Mouse (Mus musculus) ES-E14 (cell line): Measurements from ENCODE around the gene Tfip11. TPM values are rescaled to one million over a fixed set of nuclear protein-coding genes. Genes with fewer than 3 reads are reported as not detected.

Experiments
- DNase-seq: peaks from one replicate; pipeline ENCODE4 v3.0.0-alpha.2; 2013; ENCODE audit warnings: low read depth, low spot score
- H3K27ac ChIP-seq: 2 replicates; pipeline ENCODE4 v1.5.1; 2012; ENCODE audit warnings: low read depth, mild to moderate bottlenecking, low read length, moderate library complexity, mixed read lengths; ENCODE audit not compliant: poor library complexity, insufficient read depth, severe bottlenecking
- H3K36me3 ChIP-seq: 2 replicates; pipeline ENCODE4 v1.6.1; 2012; ENCODE audit warnings: mild to moderate bottlenecking, low read length, moderate library complexity, mixed read lengths; ENCODE audit not compliant: control insufficient read depth, poor library complexity, insufficient read depth, severe bottlenecking
- H3K4me1 ChIP-seq, 2 experiments: fragments of 150-350 bp in 1 of 2; sonication (generic) in 1 of 2; 2 replicates each; pipeline ENCODE4 v1.6.1; 2012; ENCODE audit warnings: low read length in 2 of 2, mild to moderate bottlenecking in 1 of 2, mixed read lengths in 1 of 2; ENCODE audit not compliant: control insufficient read depth in 2 of 2, insufficient read depth in 2 of 2, poor library complexity in 1 of 2
- H3K4me3 ChIP-seq, 2 experiments: fragments of 150-350 bp in 1 of 2; sonication (generic) in 1 of 2; 2 replicates each; pipeline ENCODE4 v1.5.1; 2012; ENCODE audit warnings: low read length in 2 of 2, low read depth in 1 of 2, mild to moderate bottlenecking in 1 of 2, mixed read lengths in 1 of 2; ENCODE audit not compliant: insufficient read depth in 1 of 2, poor library complexity in 1 of 2, severe bottlenecking in 1 of 2
- H3K9ac ChIP-seq: 2 replicates; pipeline ENCODE4 v1.6.1; 2012; ENCODE audit warnings: low read depth, mild to moderate bottlenecking, low read length, mixed read lengths; ENCODE audit not compliant: poor library complexity, insufficient read depth, severe bottlenecking
- H3K9me3 ChIP-seq: fragments of 150-350 bp; sonication (generic); 2 replicates; pipeline ENCODE4 v1.6.1; 2012; ENCODE audit warnings: low read depth, mild to moderate bottlenecking, low read length; ENCODE audit not compliant: control insufficient read depth, insufficient read depth
- CHD2 ChIP-seq: IDR thresholded peaks from 2 replicates; pipeline ENCODE4 v1.6.1; 2014; ENCODE audit warnings: mild to moderate bottlenecking, low read depth, low read length, inconsistent platforms
- HCFC1 ChIP-seq: IDR thresholded peaks from 2 replicates; pipeline ENCODE4 v1.6.1; 2012; ENCODE audit warnings: low read length, inconsistent platforms, borderline replicate concordance; ENCODE audit not compliant: insufficient read depth
- MAFK ChIP-seq: IDR thresholded peaks from 2 replicates; pipeline ENCODE4 v1.6.1; 2014; ENCODE audit warnings: mild to moderate bottlenecking, low read depth, low read length, inconsistent platforms; ENCODE audit not compliant: insufficient read depth
- ZC3H11A ChIP-seq: IDR thresholded peaks from 2 replicates; pipeline ENCODE4 v1.6.1; 2012; ENCODE audit warnings: low read depth, mild to moderate bottlenecking, inconsistent platforms, low read length, borderline replicate concordance
- ZNF384 ChIP-seq: IDR thresholded peaks from 2 replicates; pipeline ENCODE4 v1.6.1; 2012; ENCODE audit warnings: low read depth, low read length, inconsistent platforms
- in situ Hi-C, 2 experiments: fragments of 600-800 bp; cut with MboI; formaldehyde crosslinking; loops; one replicate each; pipeline ENCODE4 v1.15.1; 2025; ENCODE audit warnings: low sequenced_read_pairs in 2 of 2, inconsistent platforms in 1 of 2; ENCODE audit not compliant: unreplicated experiment in 2 of 2
- total RNA-seq: library from RNA; depleted of rRNA; stranded (reverse); fragments of 300-350 nt; gene quantifications from 2 replicates; pipeline ENCODE4 v1.2.3, GENCODE M21; 2012

The Tfip11 gene
- total RNA-seq, 1 experiment = 38.9 TPM

- H3K27ac ChIP-seq = no peak overlapping the region
These were observed 30.6 kb upstream of the Tfip11 start for GRCm38 (mm10) chr5:112295564-112295963.

GRCm38 (mm10) chr5:112296404-112297181 is 29.6 kb upstream of the Tfip11 start:
- TF ChIP-seq MAFK (no peak), HCFC1 (no peak), CHD2 (no peak), ZNF384 (no peak), ZC3H11A (no peak)
- no peaks in the 10 kb centered on the region for H3K9me3 ChIP-seq
- peaks cover 8 to 43% of the 10 kb centered on the region in 2 experiments for H3K4me1 ChIP-seq
- H3K9ac ChIP-seq = no peak overlapping the region
- no peak for DNase-seq
- H3K27ac ChIP-seq = no peak overlapping the region
- in situ Hi-C loops = no loop called here
- 0 out of 2 replicates have a peak, but pooled peaks cover 2% of the 10 kb centered on the region for H3K36me3 ChIP-seq
- H3K4me3 ChIP-seq = no peak overlapping the region

More at GRCm38 (mm10) chr5:112295564-112295963, 30.6 kb upstream of the Tfip11 start:
- in situ Hi-C loops = no loop called here
- no peak for DNase-seq
- Histone ChIP-seq H3K9me3 (no peaks in the 10 kb centered on the region), H3K4me1 (peaks cover 8 to 54% of the 10 kb centered on the region in 2 experiments), H3K36me3 (0 out of 2 replicates have a peak, but pooled peaks cover 2% of the 10 kb centered on the region), H3K4me3 (no peak overlapping the region), H3K9ac (no peak overlapping the region)
- TF ChIP-seq CHD2 = no peak
- no peak for TF ChIP-seq MAFK
- no peak for TF ChIP-seq ZC3H11A
- no peak for TF ChIP-seq HCFC1
- TF ChIP-seq ZNF384 = no peak

- no peak overlapping the region for H3K27ac ChIP-seq
- no peaks in the 10 kb centered on the region for H3K9me3 ChIP-seq
- in situ Hi-C loops = no loop called here
- H3K36me3 ChIP-seq = 0 out of 2 replicates have a peak, but pooled peaks cover 2% of the 10 kb centered on the region
- no peak for DNase-seq
- TF ChIP-seq ZC3H11A (no peak), HCFC1 (no peak)
- H3K4me1 ChIP-seq = peaks cover 8 to 43% of the 10 kb centered on the region in 2 experiments
- H3K9ac ChIP-seq = no peak overlapping the region
- no peak overlapping the region for H3K4me3 ChIP-seq
These were observed 28.9 kb upstream of the Tfip11 start for GRCm38 (mm10) chr5:112297257-112297656.

- DNase-seq = no peak
- in situ Hi-C loops = no loop called here
- H3K4me1 ChIP-seq = peaks cover 8 to 43% of the 10 kb centered on the region in 2 experiments
- H3K9ac ChIP-seq = no peak overlapping the region
- no peaks in the 10 kb centered on the region for H3K9me3 ChIP-seq
- no peak overlapping the region for H3K27ac ChIP-seq
- TF ChIP-seq CHD2 = no peak
- no peak for TF ChIP-seq ZNF384
- no peak for TF ChIP-seq ZC3H11A
- TF ChIP-seq MAFK = no peak
- no peak for TF ChIP-seq HCFC1
- H3K4me3 ChIP-seq = no peak overlapping the region
- 0 out of 2 replicates have a peak, but pooled peaks cover 4% of the 10 kb centered on the region for H3K36me3 ChIP-seq
These were observed 27.8 kb upstream of the Tfip11 start for GRCm38 (mm10) chr5:112298226-112298988.
